Mouse (Mus musculus) embryonic facial prominence, embryonic 15.5 days (tissue): ENCODE measurements at regions not wholly inside any gene's neighbourhood (a gene's known extent, or its start where the extent isn't known, plus 50 kb on each side); places are given as distances from the start of the nearest gene placed in this dataset.
"Not testable (repeated sequence)": the region's sequence is repeated elsewhere in the genome, so short reads cannot be mapped to it uniquely, and the experiment has no call there.

Experiments used
- ATAC-seq: fragments of 200-750 bp; cut with Nextera tagmentation; 2 replicates; pipeline ENCODE4 v1.8.0; 2017; ENCODE audit warnings: low read depth, moderate TSS enrichment; ENCODE audit not compliant: insufficient number of reproducible peaks, low FRiP score, low TSS enrichment
- H3K27ac ChIP-seq: fragments of 300-500 bp; sonication (generic); replicated peaks from 2 replicates; pipeline ENCODE4 v1.5.1; 2015; ENCODE audit warnings: mild to moderate bottlenecking, inconsistent platforms
- H3K27me3 ChIP-seq: fragments of 300-500 bp; sonication (generic); 2 replicates; pipeline ENCODE4 v1.6.1; 2015; ENCODE audit warnings: inconsistent platforms
- H3K36me3 ChIP-seq: fragments of 300-500 bp; sonication (generic); 2 replicates; pipeline ENCODE4 v1.6.1; 2015; ENCODE audit warnings: mild to moderate bottlenecking, inconsistent platforms
- H3K4me1 ChIP-seq: fragments of 300-500 bp; sonication (generic); 2 replicates; pipeline ENCODE4 v1.6.1; 2015; ENCODE audit warnings: inconsistent platforms
- H3K4me2 ChIP-seq: fragments of 300-500 bp; sonication (generic); replicated peaks from 2 replicates; pipeline ENCODE4 v1.6.1; 2015; ENCODE audit warnings: mild to moderate bottlenecking, inconsistent platforms
- H3K4me3 ChIP-seq: fragments of 300-500 bp; sonication (generic); replicated peaks from 2 replicates; pipeline ENCODE4 v1.5.1; 2015; ENCODE audit warnings: mild to moderate bottlenecking, inconsistent platforms
- H3K9ac ChIP-seq: fragments of 300-500 bp; sonication (generic); 2 replicates; pipeline ENCODE4 v1.6.1; 2015; ENCODE audit warnings: inconsistent platforms
- H3K9me3 ChIP-seq: fragments of 300-500 bp; sonication (generic); replicated peaks from 2 replicates; pipeline ENCODE4 v1.6.1; 2016; ENCODE audit warnings: inconsistent platforms
- WGBS: fragments of 180-500 bp; shearing (Covaris S2); methylation state at CpG from one replicate; pipeline ENCODE4 v1.1.7; 2015; 5-methylcytosine and 5-hydroxymethylcytosine counted together

DNA sequence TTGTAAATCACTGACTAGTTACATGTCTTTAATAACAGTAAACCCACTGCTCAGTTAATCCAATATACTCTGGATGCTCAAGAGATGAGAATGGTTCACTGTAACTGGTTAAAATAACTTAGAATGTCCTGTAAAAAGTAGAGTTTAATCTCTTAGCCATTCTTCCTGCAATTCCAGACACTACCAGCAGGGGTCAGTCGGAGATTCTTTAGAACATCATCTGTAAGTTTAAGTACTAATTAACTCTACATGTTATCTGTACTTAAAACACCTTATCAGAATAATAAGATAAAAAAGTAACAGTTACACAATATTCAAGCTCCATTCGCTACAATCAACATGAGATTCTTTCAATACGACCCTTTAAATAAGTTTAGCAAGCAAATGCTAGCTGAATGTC, 58.7 kb upstream of the Olig3 start:
- H3K4me2 ChIP-seq = no peak overlapping the region
- no peak overlapping the region for H3K9ac ChIP-seq
- no peaks in the 10 kb centered on the region for H3K36me3 ChIP-seq
- H3K27me3 ChIP-seq = no peaks in the 10 kb centered on the region
- WGBS = 55% methylated on average over 3 of the region's 3 CpGs
- no peak overlapping the region for H3K27ac ChIP-seq
- no peaks in the 10 kb centered on the region for H3K4me1 ChIP-seq
- ATAC-seq = no peak
- no peak overlapping the region for H3K4me3 ChIP-seq
- H3K9me3 ChIP-seq = no peaks in the 10 kb centered on the region

- Histone ChIP-seq H3K4me3 (no peak overlapping the region), H3K4me1 (no peaks in the 10 kb centered on the region), H3K9ac (no peak overlapping the region), H3K36me3 (no peaks in the 10 kb centered on the region), H3K27me3 (no peaks in the 10 kb centered on the region), H3K4me2 (no peak overlapping the region), H3K9me3 (no peaks in the 10 kb centered on the region), H3K27ac (no peak overlapping the region)
- WGBS = 80% methylated on average over 7 of the region's 7 CpGs
- ATAC-seq = no peak
Observed at GRCm38 (mm10) chr10:19295388-19296013, 60.8 kb upstream of the Olig3 start.

DNA sequence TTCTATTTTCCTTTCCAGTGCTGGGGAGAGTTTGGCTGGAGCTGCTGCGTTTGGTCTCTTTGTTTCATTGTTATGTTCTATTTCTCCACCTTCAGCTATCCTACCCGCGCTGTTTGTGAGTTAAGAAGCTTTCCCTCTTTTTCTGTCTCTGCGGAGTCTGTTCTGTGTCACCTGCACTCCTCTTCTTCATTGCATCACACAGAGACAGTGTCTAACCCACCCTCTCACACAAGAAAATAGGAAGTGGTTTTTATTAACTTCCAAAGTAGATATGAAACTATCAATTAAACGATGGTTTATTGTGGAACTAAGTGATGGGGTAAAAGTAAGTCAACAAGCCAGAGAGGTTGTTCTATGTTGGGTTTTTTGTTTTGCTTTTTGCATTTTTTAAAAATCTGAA, 64.9 kb upstream of the Olig3 start:
- no peak overlapping the region for H3K4me2 ChIP-seq
- ATAC-seq = no peak
- H3K27ac ChIP-seq = no peak overlapping the region
- H3K36me3 ChIP-seq = no peaks in the 10 kb centered on the region
- H3K4me1 ChIP-seq = no peaks in the 10 kb centered on the region
- H3K9ac ChIP-seq = no peak overlapping the region
- H3K9me3 ChIP-seq = no peaks in the 10 kb centered on the region
- no peak overlapping the region for H3K4me3 ChIP-seq
- no peaks in the 10 kb centered on the region for H3K27me3 ChIP-seq
- 75% methylated on average over 5 of the region's 5 CpGs for WGBS

- not testable (repeated sequence) for H3K36me3 ChIP-seq, H3K27ac ChIP-seq, H3K4me2 ChIP-seq, ATAC-seq, H3K4me3 ChIP-seq, H3K4me1 ChIP-seq, H3K9me3 ChIP-seq, H3K9ac ChIP-seq, H3K27me3 ChIP-seq
- WGBS = 63% methylated on average over 3 of the region's 3 CpGs
Observed at GRCm38 (mm10) chr10:19291039-19291438, 65.3 kb upstream of the Olig3 start.

DNA sequence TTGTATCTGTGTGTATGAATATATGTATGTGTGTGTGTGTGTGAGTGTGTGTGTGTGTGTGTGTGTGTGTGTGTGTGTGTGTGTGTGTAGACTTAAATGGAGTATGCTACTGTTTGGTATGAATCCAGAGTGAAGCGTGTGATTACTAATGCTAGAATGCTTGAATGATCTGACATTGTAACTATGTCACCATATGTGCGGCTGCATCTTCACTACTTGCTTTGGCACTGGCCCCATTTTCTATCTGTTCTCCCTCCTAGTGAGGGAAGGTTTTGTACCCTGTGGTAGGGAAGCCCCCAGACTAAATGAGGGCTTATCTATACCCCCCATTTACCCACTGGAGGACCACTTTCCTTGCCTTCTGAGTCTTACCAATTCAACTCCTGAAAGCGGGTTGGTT, 74.2 kb upstream of the Olig3 start:
- ATAC-seq = no peak
- Histone ChIP-seq H3K27me3 (no peaks in the 10 kb centered on the region), H3K9me3 (no peaks in the 10 kb centered on the region), H3K4me2 (no peak overlapping the region), H3K4me3 (no peak overlapping the region), H3K4me1 (no peaks in the 10 kb centered on the region), H3K27ac (no peak overlapping the region), H3K9ac (no peak overlapping the region), H3K36me3 (no peaks in the 10 kb centered on the region)
- 87% methylated on average over 3 of the region's 3 CpGs for WGBS

GRCm38 (mm10) chr10:19281021-19281420, 75.3 kb upstream of the Olig3 start:
- H3K4me3 ChIP-seq = no peak overlapping the region
- no peak overlapping the region for H3K27ac ChIP-seq
- no peak overlapping the region for H3K4me2 ChIP-seq
- no peaks in the 10 kb centered on the region for H3K27me3 ChIP-seq
- H3K36me3 ChIP-seq = no peaks in the 10 kb centered on the region
- H3K4me1 ChIP-seq = no peaks in the 10 kb centered on the region
- no peaks in the 10 kb centered on the region for H3K9me3 ChIP-seq
- 92% methylated on average over 4 of the region's 4 CpGs for whole genome bisulfite sequencing
- no peak overlapping the region for H3K9ac ChIP-seq
- no peak for ATAC-seq

DNA sequence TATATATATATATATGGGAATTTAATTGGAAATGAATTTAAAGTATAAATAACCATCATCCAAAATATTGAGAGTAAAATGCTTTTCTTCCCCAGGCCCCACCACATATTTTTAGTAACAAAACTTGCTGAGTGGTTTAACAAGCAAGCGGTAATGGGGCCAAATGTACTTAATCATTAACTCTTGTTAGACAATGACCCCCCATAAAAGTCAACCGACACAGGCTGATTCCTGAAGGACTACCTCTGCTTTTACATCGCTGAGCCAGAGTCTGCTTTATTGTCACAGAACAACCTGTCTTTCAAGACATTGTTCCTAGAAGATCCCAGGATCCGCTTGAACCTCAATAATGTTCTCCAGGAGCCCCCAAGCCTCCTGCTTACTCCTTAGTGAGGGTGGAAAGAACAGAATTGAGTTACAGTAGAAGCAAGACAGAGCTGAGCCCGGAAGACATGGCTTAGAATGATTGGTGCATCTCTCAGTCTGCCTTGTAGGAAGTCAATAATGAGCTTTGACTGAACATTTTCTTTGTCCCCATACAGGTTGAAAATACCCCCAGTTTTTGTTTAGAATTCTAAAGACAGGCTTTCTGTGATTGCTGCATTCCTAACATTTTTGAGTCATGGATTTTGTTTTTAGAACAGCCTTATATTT, 78.0 kb upstream of the Olig3 start:
- no peaks in the 10 kb centered on the region for H3K4me1 ChIP-seq
- 70% methylated on average over 5 of the region's 5 CpGs for WGBS
- no peaks in the 10 kb centered on the region for H3K27me3 ChIP-seq
- no peaks in the 10 kb centered on the region for H3K9me3 ChIP-seq
- H3K4me2 ChIP-seq = no peak overlapping the region
- H3K36me3 ChIP-seq = no peaks in the 10 kb centered on the region
- no peak overlapping the region for H3K4me3 ChIP-seq
- H3K27ac ChIP-seq = no peak overlapping the region
- H3K9ac ChIP-seq = no peak overlapping the region
- ATAC-seq = no peak

GRCm38 (mm10) chr10:19277103-19277827, 79.1 kb upstream of the Olig3 start:
- WGBS = 58% methylated on average over 9 of the region's 9 CpGs
- H3K4me3 ChIP-seq = no peak overlapping the region
- no peak for ATAC-seq

DNA sequence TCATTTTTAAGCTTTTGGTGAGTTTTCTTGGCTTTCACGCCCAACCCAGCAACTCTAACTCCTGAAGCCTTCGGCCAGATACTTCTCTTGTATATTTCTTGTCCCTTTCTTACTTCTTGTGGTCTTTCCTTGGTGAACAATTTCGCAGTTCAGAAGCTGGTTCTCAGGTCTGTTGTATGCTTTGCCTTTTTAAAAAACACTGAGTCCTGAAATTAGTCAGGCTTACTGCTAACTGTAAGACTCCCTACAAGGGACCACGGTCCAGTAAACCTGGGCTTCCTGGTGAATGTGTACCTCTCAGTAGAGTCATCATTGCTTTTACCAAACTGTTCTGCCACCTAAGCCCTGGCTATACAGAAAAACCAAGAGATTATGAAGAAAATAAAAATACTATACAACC, 81.3 kb upstream of the Olig3 start:
- Histone ChIP-seq H3K4me1 (no peaks in the 10 kb centered on the region), H3K4me3 (no peak overlapping the region), H3K4me2 (no peak overlapping the region), H3K27me3 (no peaks in the 10 kb centered on the region), H3K9me3 (no peaks in the 10 kb centered on the region), H3K9ac (no peak overlapping the region), H3K36me3 (no peaks in the 10 kb centered on the region), H3K27ac (no peak overlapping the region)
- no peak for ATAC-seq
- 85% methylated on average over 4 of the region's 4 CpGs for WGBS

More at GRCm38 (mm10) chr10:19277103-19277827, 79.1 kb upstream of the Olig3 start:
- Histone ChIP-seq H3K9ac (no peak overlapping the region), H3K36me3 (no peaks in the 10 kb centered on the region), H3K27ac (no peak overlapping the region), H3K9me3 (no peaks in the 10 kb centered on the region), H3K4me1 (no peaks in the 10 kb centered on the region), H3K27me3 (no peaks in the 10 kb centered on the region), H3K4me2 (no peak overlapping the region)

DNA sequence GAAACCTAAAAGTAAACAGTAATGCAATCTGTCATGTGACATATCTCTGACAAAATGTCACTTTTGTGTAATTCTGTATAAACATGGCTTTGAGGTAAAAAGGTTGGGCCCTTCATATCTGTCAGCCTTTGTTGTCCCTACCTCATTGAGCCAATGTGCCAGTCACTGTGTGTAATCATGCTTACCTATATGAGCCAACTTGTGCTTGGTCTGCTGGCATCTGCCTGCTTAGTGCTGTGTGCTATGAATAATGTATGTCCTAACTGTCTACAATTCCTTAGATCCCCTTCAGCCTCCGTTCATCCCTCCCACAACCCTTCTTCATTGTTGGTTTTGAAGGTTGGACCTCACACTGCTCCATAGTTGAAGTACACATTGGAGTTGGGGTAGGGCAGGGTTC, 86.9 kb upstream of the Olig3 start:
- no peak overlapping the region for H3K4me2 ChIP-seq

DNA sequence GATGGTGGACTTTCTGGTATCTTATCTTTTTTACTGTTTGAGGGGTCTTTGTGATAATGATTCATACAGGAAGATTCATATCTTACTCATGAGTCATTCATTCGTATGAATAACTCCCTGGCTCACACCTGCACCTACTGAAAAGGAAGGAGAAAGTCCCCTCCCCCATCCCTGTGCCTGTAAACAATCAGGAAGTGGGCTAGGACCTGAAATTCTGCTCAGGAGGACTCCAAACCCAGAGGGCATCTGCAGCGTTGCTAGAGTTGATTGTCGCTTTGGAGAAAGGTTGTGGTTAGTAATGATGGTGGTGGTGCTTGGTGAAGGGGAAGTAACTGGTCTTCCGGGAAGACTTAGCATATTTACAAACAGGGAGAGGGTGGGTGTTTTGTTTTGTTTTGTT, 88.3 kb upstream of the Olig3 start:
- Histone ChIP-seq H3K36me3 (no peaks in the 10 kb centered on the region), H3K4me3 (no peak overlapping the region), H3K9ac (no peak overlapping the region), H3K27ac (no peak overlapping the region), H3K4me1 (no peaks in the 10 kb centered on the region), H3K4me2 (no peak overlapping the region), H3K9me3 (no peaks in the 10 kb centered on the region), H3K27me3 (no peaks in the 10 kb centered on the region)
- ATAC-seq = no peak
- 45% methylated on average over 4 of the region's 4 CpGs for WGBS

More for the DNA sequence above, 86.9 kb upstream of the Olig3 start:
- Histone ChIP-seq H3K9me3 (no peaks in the 10 kb centered on the region), H3K27me3 (no peaks in the 10 kb centered on the region), H3K27ac (no peak overlapping the region), H3K9ac (no peak overlapping the region), H3K36me3 (no peaks in the 10 kb centered on the region), H3K4me3 (no peak overlapping the region), H3K4me1 (no peaks in the 10 kb centered on the region)
- 74% methylated on average over 1 of the region's 1 CpGs for WGBS
- ATAC-seq = no peak
